Mouse (Mus musculus): ENCODE measurements around the gene Clybl.

GRCm38 (mm10) chr14:122401886-122402285, 220.4 kb downstream of the Clybl start:
- no peak for TF ChIP-seq POLR2A (IDR thresholded peaks at IDR 0.05; ENCODE audit: borderline replicate concordance, insufficient read depth, low read length)
- TF ChIP-seq CTCF (IDR thresholded peaks at IDR 0.05; ENCODE audit: borderline replicate concordance, insufficient read depth, low read depth, low read length) = no peak

Measured in cerebellum, adult 2 months (tissue).